Mouse (Mus musculus): ENCODE measurements around the gene Lemd1.

DNA sequence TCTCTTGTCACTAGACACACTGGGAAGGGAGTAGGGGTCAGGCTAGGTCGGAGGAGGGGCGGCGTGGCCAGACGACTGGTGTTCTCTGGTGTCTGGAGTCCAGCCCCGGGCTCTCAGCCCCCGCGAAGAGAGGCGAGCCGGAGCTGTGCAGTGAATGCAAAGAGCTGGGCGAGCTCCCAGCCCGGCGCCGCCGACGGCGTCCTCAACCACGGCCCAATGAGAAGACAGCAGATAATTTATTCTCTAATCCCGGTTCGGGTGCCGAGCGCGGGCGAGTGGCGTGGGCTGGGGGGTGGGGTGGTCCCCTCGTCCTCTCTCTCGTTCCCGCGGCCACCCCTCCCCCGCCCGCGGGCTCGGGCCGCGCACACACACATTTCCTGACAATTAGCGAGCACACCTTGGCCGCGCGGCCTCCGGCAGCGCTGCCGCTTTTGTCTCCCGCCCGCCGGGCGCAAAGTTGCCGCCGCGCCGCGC, 1.2 kb upstream of the Lemd1 start:
- TF ChIP-seq CTCF (IDR thresholded peaks at IDR 0.05; ENCODE audit: low read depth, low read length) (no peak), POLR2A (IDR thresholded peaks at IDR 0.05; ENCODE audit: extremely low read depth, insufficient read depth, low read length) (no peak)
